Mouse (Mus musculus): ENCODE data around the gene Cd99l2. TPM values are rescaled to one million over a fixed set of nuclear protein-coding genes. Genes with fewer than 3 reads are reported as not detected.
A peak's percentile ranks its signal among the peaks of the same experiment; 100 is the strongest.

Gene Cd99l2
- polyA plus RNA-seq, 1 experiment from 2014 or later: 33.4 TPM

GRCm38 (mm10) chrX:71456078-71456737 lies 36.4 kb downstream of the Cd99l2 start:
- Histone ChIP-seq H3K4me3 (ENCODE audit: low read depth, low read length) (no peak overlapping the region), H3K36me3 (ENCODE audit: control insufficient read depth, insufficient read depth, low read length) (no peaks in the 10 kb centered on the region), H3K9ac (ENCODE audit: low read length) (no peak overlapping the region), H3K27me3 (ENCODE audit: control insufficient read depth, insufficient read depth, low read length) (no peaks in the 10 kb centered on the region), H3K27ac (ENCODE audit: low read depth, low read length) (no peak overlapping the region), H3K9me3 (ENCODE audit: control insufficient read depth, low read length) (no peaks in the 10 kb centered on the region), H3K4me1 (ENCODE audit: control insufficient read depth, insufficient read depth, low read length) (no peaks in the 10 kb centered on the region), H3K4me2 (ENCODE audit: low read depth) (no peak overlapping the region)
- DNase-seq (ENCODE audit: low spot score) (no peak), ATAC-seq (ENCODE audit: insufficient read depth, low FRiP score, low TSS enrichment) (no peak)
- WGBS: 78% methylated on average over 6 of the region's 6 CpGs

- H3K27ac ChIP-seq (ENCODE audit: low read depth, low read length): no peak overlapping the region
- no peak for ATAC-seq (ENCODE audit: insufficient read depth, low FRiP score, low TSS enrichment)
- H3K4me1 ChIP-seq (ENCODE audit: control insufficient read depth, insufficient read depth, low read length): no peaks in the 10 kb centered on the region
- no peak for DNase-seq (ENCODE audit: low spot score)
- H3K36me3 ChIP-seq (ENCODE audit: control insufficient read depth, insufficient read depth, low read length): no peaks in the 10 kb centered on the region
- H3K9ac ChIP-seq (ENCODE audit: low read length): no peak overlapping the region
- H3K4me2 ChIP-seq (ENCODE audit: low read depth): no peak overlapping the region
- H3K9me3 ChIP-seq (ENCODE audit: control insufficient read depth, low read length): no peaks in the 10 kb centered on the region
- no peaks in the 10 kb centered on the region for H3K27me3 ChIP-seq (ENCODE audit: control insufficient read depth, insufficient read depth, low read length)
- H3K4me3 ChIP-seq (ENCODE audit: low read depth, low read length): no peak overlapping the region
- WGBS: 88% methylated on average over 5 of the region's 5 CpGs
Measured at GRCm38 (mm10) chrX:71442916-71443315, 49.7 kb downstream of the Cd99l2 start.

GRCm38 (mm10) chrX:71439473-71439872 lies 53.2 kb downstream of the Cd99l2 start:
- ATAC-seq (ENCODE audit: insufficient read depth, low FRiP score, low TSS enrichment): no peak
- Histone ChIP-seq H3K4me3 (ENCODE audit: low read depth, low read length) (no peak overlapping the region), H3K27ac (ENCODE audit: low read depth, low read length) (no peak overlapping the region), H3K9ac (ENCODE audit: low read length) (no peak overlapping the region), H3K9me3 (ENCODE audit: control insufficient read depth, low read length) (no peaks in the 10 kb centered on the region), H3K36me3 (ENCODE audit: control insufficient read depth, insufficient read depth, low read length) (no peaks in the 10 kb centered on the region), H3K4me1 (ENCODE audit: control insufficient read depth, insufficient read depth, low read length) (no peaks in the 10 kb centered on the region), H3K27me3 (ENCODE audit: control insufficient read depth, insufficient read depth, low read length) (no peaks in the 10 kb centered on the region), H3K4me2 (ENCODE audit: low read depth) (no peak overlapping the region)
- no peak for DNase-seq (ENCODE audit: low spot score)
- 91% methylated on average over 6 of the region's 6 CpGs for WGBS

- DNase-seq (ENCODE audit: low spot score) (no peak), ATAC-seq (ENCODE audit: insufficient read depth, low FRiP score, low TSS enrichment) (no peak)
- H3K9ac ChIP-seq (ENCODE audit: low read length): no peak overlapping the region
- H3K27ac ChIP-seq (ENCODE audit: low read depth, low read length): no peak overlapping the region
- no peaks in the 10 kb centered on the region for H3K9me3 ChIP-seq (ENCODE audit: control insufficient read depth, low read length)
- H3K36me3 ChIP-seq (ENCODE audit: control insufficient read depth, insufficient read depth, low read length): no peaks in the 10 kb centered on the region
- no peaks in the 10 kb centered on the region for H3K27me3 ChIP-seq (ENCODE audit: control insufficient read depth, insufficient read depth, low read length)
- no peaks in the 10 kb centered on the region for H3K4me1 ChIP-seq (ENCODE audit: control insufficient read depth, insufficient read depth, low read length)
- H3K4me3 ChIP-seq (ENCODE audit: low read depth, low read length): no peak overlapping the region
- WGBS: 86% methylated on average over 2 of the region's 2 CpGs
- H3K4me2 ChIP-seq (ENCODE audit: low read depth): no peak overlapping the region
Measured at GRCm38 (mm10) chrX:71435542-71435941, 57.1 kb downstream of the Cd99l2 start.

GRCm38 (mm10) chrX:71434860-71435259 lies 57.8 kb downstream of the Cd99l2 start:
- no peak overlapping the region for H3K4me2 ChIP-seq (ENCODE audit: low read depth)
- DNase-seq (ENCODE audit: low spot score) (peak; percentile 18), ATAC-seq (ENCODE audit: insufficient read depth, low FRiP score, low TSS enrichment) (peak; percentile 63; the same call in 1 of the 2 replicates)
- no peaks in the 10 kb centered on the region for H3K4me1 ChIP-seq (ENCODE audit: control insufficient read depth, insufficient read depth, low read length)
- H3K9ac ChIP-seq (ENCODE audit: low read length): no peak overlapping the region
- H3K27ac ChIP-seq (ENCODE audit: low read depth, low read length): no peak overlapping the region
- WGBS: 48% methylated on average over 8 of the region's 8 CpGs
- no peaks in the 10 kb centered on the region for H3K9me3 ChIP-seq (ENCODE audit: control insufficient read depth, low read length)
- no peaks in the 10 kb centered on the region for H3K27me3 ChIP-seq (ENCODE audit: control insufficient read depth, insufficient read depth, low read length)
- no peak overlapping the region for H3K4me3 ChIP-seq (ENCODE audit: low read depth, low read length)
- no peaks in the 10 kb centered on the region for H3K36me3 ChIP-seq (ENCODE audit: control insufficient read depth, insufficient read depth, low read length)

- Histone ChIP-seq H3K27ac (ENCODE audit: low read depth, low read length) (no peak overlapping the region), H3K9ac (ENCODE audit: low read length) (no peak overlapping the region), H3K4me1 (ENCODE audit: control insufficient read depth, insufficient read depth, low read length) (no peaks in the 10 kb centered on the region), H3K9me3 (ENCODE audit: control insufficient read depth, low read length) (no peaks in the 10 kb centered on the region), H3K36me3 (ENCODE audit: control insufficient read depth, insufficient read depth, low read length) (no peaks in the 10 kb centered on the region), H3K4me2 (ENCODE audit: low read depth) (no peak overlapping the region), H3K4me3 (ENCODE audit: low read depth, low read length) (no peak overlapping the region), H3K27me3 (ENCODE audit: control insufficient read depth, insufficient read depth, low read length) (no peaks in the 10 kb centered on the region)
- ATAC-seq (ENCODE audit: insufficient read depth, low FRiP score, low TSS enrichment): peak; percentile 69
- DNase-seq (ENCODE audit: low spot score): no peak
- 64% methylated on average over 1 of the region's 1 CpGs for WGBS
Measured at GRCm38 (mm10) chrX:71434448-71434847, 58.2 kb downstream of the Cd99l2 start.

GRCm38 (mm10) chrX:71430900-71431299 lies 61.7 kb downstream of the Cd99l2 start:
- no peak for DNase-seq (ENCODE audit: low spot score)
- no peak overlapping the region for H3K4me3 ChIP-seq (ENCODE audit: low read depth, low read length)
- ATAC-seq (ENCODE audit: insufficient read depth, low FRiP score, low TSS enrichment): no peak
- no peaks in the 10 kb centered on the region for H3K27me3 ChIP-seq (ENCODE audit: control insufficient read depth, insufficient read depth, low read length)
- H3K9ac ChIP-seq (ENCODE audit: low read length): no peak overlapping the region
- no peak overlapping the region for H3K27ac ChIP-seq (ENCODE audit: low read depth, low read length)
- H3K9me3 ChIP-seq (ENCODE audit: control insufficient read depth, low read length): no peaks in the 10 kb centered on the region
- 86% methylated on average over 5 of the region's 5 CpGs for WGBS
- H3K36me3 ChIP-seq (ENCODE audit: control insufficient read depth, insufficient read depth, low read length): no peaks in the 10 kb centered on the region
- no peaks in the 10 kb centered on the region for H3K4me1 ChIP-seq (ENCODE audit: control insufficient read depth, insufficient read depth, low read length)
- no peak overlapping the region for H3K4me2 ChIP-seq (ENCODE audit: low read depth)

GRCm38 (mm10) chrX:71427491-71427890 lies 65.2 kb downstream of the Cd99l2 start:
- Histone ChIP-seq H3K4me2 (ENCODE audit: low read depth) (no peak overlapping the region), H3K4me3 (ENCODE audit: low read depth, low read length) (no peak overlapping the region), H3K27me3 (ENCODE audit: control insufficient read depth, insufficient read depth, low read length) (no peaks in the 10 kb centered on the region), H3K4me1 (ENCODE audit: control insufficient read depth, insufficient read depth, low read length) (no peaks in the 10 kb centered on the region), H3K9ac (ENCODE audit: low read length) (no peak overlapping the region), H3K36me3 (ENCODE audit: control insufficient read depth, insufficient read depth, low read length) (no peaks in the 10 kb centered on the region), H3K9me3 (ENCODE audit: control insufficient read depth, low read length) (no peaks in the 10 kb centered on the region), H3K27ac (ENCODE audit: low read depth, low read length) (no peak overlapping the region)
- DNase-seq (ENCODE audit: low spot score) (no peak), ATAC-seq (ENCODE audit: insufficient read depth, low FRiP score, low TSS enrichment) (no peak)

- no peaks in the 10 kb centered on the region for H3K36me3 ChIP-seq (ENCODE audit: control insufficient read depth, insufficient read depth, low read length)
- H3K9ac ChIP-seq (ENCODE audit: low read length): no peak overlapping the region
- no peak overlapping the region for H3K27ac ChIP-seq (ENCODE audit: low read depth, low read length)
- H3K4me2 ChIP-seq (ENCODE audit: low read depth): no peak overlapping the region
- H3K4me1 ChIP-seq (ENCODE audit: control insufficient read depth, insufficient read depth, low read length): no peaks in the 10 kb centered on the region
- WGBS: 50% methylated on average over 9 of the region's 9 CpGs
- H3K4me3 ChIP-seq (ENCODE audit: low read depth, low read length): no peak overlapping the region
- ATAC-seq (ENCODE audit: insufficient read depth, low FRiP score, low TSS enrichment) (peak; percentile 65; the same call in 1 of the 2 replicates), DNase-seq (ENCODE audit: low spot score) (peak; percentile 72)
- H3K27me3 ChIP-seq (ENCODE audit: control insufficient read depth, insufficient read depth, low read length): no peaks in the 10 kb centered on the region
- H3K9me3 ChIP-seq (ENCODE audit: control insufficient read depth, low read length): no peaks in the 10 kb centered on the region
Measured at GRCm38 (mm10) chrX:71425746-71426519, 66.7 kb downstream of the Cd99l2 start.

Measured in neural tube, embryonic 11.5 days (tissue).